Mouse (Mus musculus) small intestine, adult 2 months (tissue): Measurements from ENCODE around the gene Fnbp1. TPM values are rescaled to one million over a fixed set of nuclear protein-coding genes. Genes with fewer than 3 reads are reported as not detected.
A peak's percentile ranks its signal among the peaks of the same experiment; 100 is the strongest.

Experiments used
- H3K27ac ChIP-seq: fragments of 200-500 bp; 2 replicates; pipeline ENCODE4 v1.5.1; 2012; ENCODE audit warnings: low read depth, low read length, control low read depth, inconsistent platforms; ENCODE audit not compliant: insufficient read depth
- H3K27me3 ChIP-seq: fragments of 200-500 bp; 2 replicates; pipeline ENCODE4 v1.6.1; 2012; ENCODE audit warnings: mild to moderate bottlenecking, moderate library complexity, low read length, inconsistent platforms; ENCODE audit not compliant: control insufficient read depth, insufficient read depth
- H3K36me3 ChIP-seq: fragments of 200-500 bp; 2 replicates; pipeline ENCODE4 v1.6.1; 2012; ENCODE audit warnings: mild to moderate bottlenecking, low read length, control low read depth, inconsistent platforms; ENCODE audit not compliant: control insufficient read depth, insufficient read depth
- H3K4me1 ChIP-seq: fragments of 200-500 bp; 2 replicates; pipeline ENCODE4 v1.6.1; 2012; ENCODE audit warnings: low read length, inconsistent platforms, mixed read lengths; ENCODE audit not compliant: control insufficient read depth, insufficient read depth, insufficient read length
- H3K4me3 ChIP-seq: fragments of 200-500 bp; 2 replicates; pipeline ENCODE4 v1.5.1; 2012; ENCODE audit warnings: low read depth, mild to moderate bottlenecking, control low read depth, inconsistent platforms, low read length, moderate library complexity
- CTCF ChIP-seq: fragments of 200-500 bp; IDR thresholded peaks from 2 replicates; pipeline ENCODE4 v1.5.1; 2012; ENCODE audit warnings: low read depth, mild to moderate bottlenecking, control low read depth, inconsistent platforms, low read length, moderate library complexity, mixed read lengths; ENCODE audit not compliant: insufficient replicate concordance, insufficient read length; ENCODE audit errors: extremely low read depth
- POLR2A ChIP-seq: fragments of 200-500 bp; IDR thresholded peaks from 2 replicates; pipeline ENCODE4 v1.6.1; 2012; ENCODE audit warnings: low read depth, mild to moderate bottlenecking, control low read depth, inconsistent platforms, low read length, moderate library complexity
- WGBS: fragments of 180-500 bp; shearing (Covaris S2); methylation state at CpG from one replicate; pipeline ENCODE4 v1.1.7; 2018; 5-methylcytosine and 5-hydroxymethylcytosine counted together
- polyA plus RNA-seq: library from polyadenylated mRNA; depleted of rRNA; stranded (reverse); fragments of >200 nt; gene quantifications from 2 replicates; pipeline ENCODE4 v1.2.3, GENCODE M21; 2012

Gene Fnbp1
- polyA plus RNA-seq, 1 experiment, result 28.6 TPM

GRCm38 (mm10) chr2:31106004-31106403, 35.8 kb downstream of the Fnbp1 start:
- Histone ChIP-seq H3K36me3 (0 out of 2 replicates have a peak, but pooled peaks cover 1% of the 10 kb centered on the region), H3K4me3 (no peak overlapping the region), H3K27ac (no peak overlapping the region), H3K4me1 (peaks cover 8% of the 10 kb centered on the region), H3K27me3 (no peaks in the 10 kb centered on the region)
- TF ChIP-seq POLR2A (no peak), CTCF (no peak)
- WGBS, result 91% methylated on average over 3 of the region's 3 CpGs

- WGBS, result 74% methylated on average over 3 of the region's 3 CpGs
- TF ChIP-seq POLR2A (no peak), CTCF (no peak)
- Histone ChIP-seq H3K4me3 (no peak overlapping the region), H3K27me3 (no peaks in the 10 kb centered on the region), H3K27ac (no peak overlapping the region; the same call in 1 of the 2 replicates), H3K4me1 (peaks cover 8% of the 10 kb centered on the region), H3K36me3 (0 out of 2 replicates have a peak, but pooled peaks cover 1% of the 10 kb centered on the region)
Observed at GRCm38 (mm10) chr2:31105279-31105678, 36.5 kb downstream of the Fnbp1 start.

- WGBS, result 77% methylated on average over 8 of the region's 8 CpGs
- 0 out of 2 replicates have a peak, but pooled peaks cover 1% of the 10 kb centered on the region for H3K36me3 ChIP-seq
- H3K4me3 ChIP-seq, result no peak overlapping the region
- no peak overlapping the region; the same call in 1 of the 2 replicates for H3K27ac ChIP-seq
- peaks cover 8% of the 10 kb centered on the region for H3K4me1 ChIP-seq
- TF ChIP-seq POLR2A (no peak), CTCF (no peak)
- no peaks in the 10 kb centered on the region for H3K27me3 ChIP-seq
Observed at GRCm38 (mm10) chr2:31103321-31103720, 38.5 kb downstream of the Fnbp1 start.

GRCm38 (mm10) chr2:31101285-31101684, 40.5 kb downstream of the Fnbp1 start:
- H3K4me1 ChIP-seq, result peaks cover 3% of the 10 kb centered on the region; the same call in 1 of the 2 replicates
- H3K27ac ChIP-seq, result 0 out of 2 replicates have a peak overlapping the region, but pooled peaks have one; percentile 16
- H3K36me3 ChIP-seq, result 0 out of 2 replicates have a peak, but pooled peaks cover 1% of the 10 kb centered on the region
- H3K4me3 ChIP-seq, result no peak overlapping the region
- H3K27me3 ChIP-seq, result no peaks in the 10 kb centered on the region
- 85% methylated on average over 3 of the region's 3 CpGs for WGBS
- TF ChIP-seq POLR2A, result no peak
- no peak for TF ChIP-seq CTCF

- TF ChIP-seq POLR2A (no peak), CTCF (no peak)
- Histone ChIP-seq H3K27ac (no peak overlapping the region), H3K4me3 (no peak overlapping the region), H3K4me1 (peaks cover 3% of the 10 kb centered on the region; the same call in 1 of the 2 replicates), H3K36me3 (0 out of 2 replicates have a peak, but pooled peaks cover 1% of the 10 kb centered on the region), H3K27me3 (no peaks in the 10 kb centered on the region)
- 55% methylated on average over 8 of the region's 8 CpGs for WGBS
Observed at GRCm38 (mm10) chr2:31099079-31099478, 42.7 kb downstream of the Fnbp1 start.

- 92% methylated on average over 11 of the region's 11 CpGs for WGBS
- Histone ChIP-seq H3K4me1 (peaks cover 3% of the 10 kb centered on the region; the same call in 1 of the 2 replicates), H3K27me3 (no peaks in the 10 kb centered on the region), H3K36me3 (0 out of 2 replicates have a peak, but pooled peaks cover 1% of the 10 kb centered on the region), H3K27ac (no peak overlapping the region), H3K4me3 (no peak overlapping the region)
- no peak for TF ChIP-seq CTCF
- no peak for TF ChIP-seq POLR2A
Observed at GRCm38 (mm10) chr2:31098616-31099015, 43.2 kb downstream of the Fnbp1 start.

- H3K4me1 ChIP-seq, result no peaks in the 10 kb centered on the region
- H3K36me3 ChIP-seq, result no peaks in the 10 kb centered on the region
- H3K27ac ChIP-seq, result no peak overlapping the region
- H3K4me3 ChIP-seq, result no peak overlapping the region
- TF ChIP-seq POLR2A, result no peak
- TF ChIP-seq CTCF, result no peak
- no peaks in the 10 kb centered on the region for H3K27me3 ChIP-seq
- WGBS, result 76% methylated on average over 2 of the region's 2 CpGs
Observed at GRCm38 (mm10) chr2:31097276-31097675, 44.5 kb downstream of the Fnbp1 start.
